Mouse (Mus musculus): Measurements from ENCODE around the gene Vps13d. TPM values are rescaled to one million over a fixed set of nuclear protein-coding genes. Genes with fewer than 3 reads are reported as not detected.

The Vps13d gene
- total and polyA plus RNA-seq, 3 experiments, result 9.4 to 9.8 (median 9.7) TPM

DNA sequence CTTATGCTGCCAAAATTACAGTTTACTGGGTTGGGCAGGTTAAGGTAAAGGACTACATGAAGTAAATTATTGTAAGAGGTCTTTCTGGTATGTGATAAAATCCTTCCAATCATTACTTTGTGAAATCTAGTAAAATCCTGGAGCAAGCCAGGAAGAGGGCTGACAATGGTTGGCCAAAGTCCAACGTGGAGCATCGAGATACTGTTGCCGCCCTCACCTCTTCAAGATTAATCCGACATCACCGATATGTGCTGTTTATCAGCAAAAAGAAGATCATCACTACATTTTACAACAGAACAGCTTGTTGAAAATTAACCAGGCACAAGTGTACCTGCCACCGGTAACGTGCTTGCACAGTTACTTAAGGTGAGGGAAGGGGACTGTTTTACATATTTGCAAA, 184.9 kb downstream of the Vps13d start:
- Histone ChIP-seq H3K9me3 (replicated peaks; ENCODE audit: low read length) (no peaks in the 10 kb centered on the region), H3K79me2 (replicated peaks; ENCODE audit: control insufficient read depth, extremely low read depth, insufficient read depth, poor library complexity, severe bottlenecking) (no peaks in the 10 kb centered on the region), H3K4me3 (replicated peaks in 1 of 3; ENCODE audit: low read depth in 2 of 3, low read length in 2 of 3, poor library complexity in 1 of 3) (no peak overlapping the region), H3K9ac (ENCODE audit: insufficient read depth, low read depth) (no peak overlapping the region), H3K36me3 (replicated peaks in 1 of 2; ENCODE audit: control insufficient read depth in 1 of 2, insufficient read depth in 1 of 2, low read length in 1 of 2) (peaks cover 7 to 38% of the 10 kb centered on the region in 2 experiments), H3K4me1 (ENCODE audit: control insufficient read depth in 1 of 2, insufficient read depth in 2 of 2) (peaks cover 10 to 50% of the 10 kb centered on the region in 2 experiments), H3K27me3 (replicated peaks) (no peaks in the 10 kb centered on the region), H3K27ac (ENCODE audit: insufficient read depth, low read depth) (no peak overlapping the region), H3K4me2 (ENCODE audit: insufficient read depth, low read depth, poor library complexity, severe bottlenecking) (no peak overlapping the region)
- TF ChIP-seq MXI1 (IDR thresholded peaks at IDR 0.05; ENCODE audit: low read depth, low read length) (no peak), HCFC1 (IDR thresholded peaks at IDR 0.05; ENCODE audit: low read depth, low read length) (no peak), BHLHE40 (IDR thresholded peaks at IDR 0.05; ENCODE audit: low read depth, low read length) (no peak), IRF4 (IDR thresholded peaks at IDR 0.05; ENCODE audit: low read depth, low read length) (no peak), SMC3 (IDR thresholded peaks at IDR 0.05; ENCODE audit: low read depth, low read length) (no peak), MYC (IDR thresholded peaks at IDR 0.05; ENCODE audit: low read depth, low read length) (no peak), E2F4 (IDR thresholded peaks at IDR 0.05; ENCODE audit: insufficient replicate concordance, low read depth, low read length) (no peak), TBP (conservative IDR thresholded peaks at IDR 0.05; ENCODE audit: low read depth, low read length) (no peak), SIN3A (IDR thresholded peaks at IDR 0.05; ENCODE audit: low read length) (no peak), USF1 (IDR thresholded peaks at IDR 0.05; ENCODE audit: low read depth, low read length) (no peak), MAX (IDR thresholded peaks at IDR 0.05; ENCODE audit: low read length) (no peak), POLR2A (IDR thresholded peaks at IDR 0.05; ENCODE audit: low read depth, low read length) (no peak), PAX5 (IDR thresholded peaks at IDR 0.05; ENCODE audit: low read length) (no peak), TCF12 (IDR thresholded peaks at IDR 0.05; ENCODE audit: low read depth, low read length) (no peak), MAFK (IDR thresholded peaks at IDR 0.05; ENCODE audit: insufficient replicate concordance, low read length) (no peak), ETS1 (conservative IDR thresholded peaks at IDR 0.05; ENCODE audit: low read depth, low read length) (no peak), GABPA (IDR thresholded peaks at IDR 0.05; ENCODE audit: insufficient replicate concordance, low read depth, low read length) (no peak)
- dilution Hi-C loops (cut with MboI; ENCODE audit: extremely low pct_ligation_motif_present, extremely low pct_unique_long_range_greater_than_20kb, low sequenced_read_pairs) (no loop called here), in situ Hi-C loops (cut with MboI; ENCODE audit: low pct_ligation_motif_present, low pct_unique_long_range_greater_than_20kb, low sequenced_read_pairs) (no loop called here)
- DNase-seq (ENCODE audit: extremely low read depth), result no peak

DNA sequence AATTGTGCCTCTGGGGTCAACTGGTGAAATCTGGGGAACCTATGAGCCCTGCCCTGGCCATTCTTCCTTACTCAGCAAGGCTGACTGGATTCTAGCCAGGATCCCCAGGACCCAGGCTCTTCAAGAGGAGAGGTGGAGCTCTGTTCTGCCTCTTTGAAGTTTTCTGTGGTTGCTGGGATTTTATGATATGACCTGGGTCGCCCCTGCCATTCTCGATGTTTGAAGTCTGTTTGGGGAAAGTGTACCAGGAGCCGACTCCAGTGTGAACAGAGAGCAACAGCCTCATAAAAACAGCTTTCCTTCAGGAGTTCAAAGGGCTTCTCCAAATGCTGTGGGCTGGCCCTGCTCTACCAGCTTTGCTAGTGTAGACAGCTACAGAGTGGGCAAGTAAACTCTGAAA, 185.4 kb downstream of the Vps13d start:
- H3K4me2 ChIP-seq (ENCODE audit: insufficient read depth, low read depth, poor library complexity, severe bottlenecking), result no peak overlapping the region
- no peak overlapping the region for H3K4me3 ChIP-seq (replicated peaks in 1 of 3; ENCODE audit: low read depth in 2 of 3, low read length in 2 of 3, poor library complexity in 1 of 3)
- H3K9ac ChIP-seq (ENCODE audit: insufficient read depth, low read depth), result no peak overlapping the region
- H3K9me3 ChIP-seq (replicated peaks; ENCODE audit: low read length), result no peaks in the 10 kb centered on the region
- no peak overlapping the region for H3K27ac ChIP-seq (ENCODE audit: insufficient read depth, low read depth)
- no peaks in the 10 kb centered on the region for H3K79me2 ChIP-seq (replicated peaks; ENCODE audit: control insufficient read depth, extremely low read depth, insufficient read depth, poor library complexity, severe bottlenecking)
- peaks cover 7 to 38% of the 10 kb centered on the region in 2 experiments for H3K36me3 ChIP-seq (replicated peaks in 1 of 2; ENCODE audit: control insufficient read depth in 1 of 2, insufficient read depth in 1 of 2, low read length in 1 of 2)
- in situ Hi-C loops (cut with MboI; ENCODE audit: low pct_ligation_motif_present, low pct_unique_long_range_greater_than_20kb, low sequenced_read_pairs), result no loop called here
- DNase-seq (ENCODE audit: extremely low read depth), result no peak
- peaks cover 10 to 50% of the 10 kb centered on the region in 2 experiments for H3K4me1 ChIP-seq (ENCODE audit: control insufficient read depth in 1 of 2, insufficient read depth in 2 of 2)
- TF ChIP-seq RCOR1 (conservative IDR thresholded peaks at IDR 0.05; ENCODE audit: low read depth, low read length), result no peak
- TF ChIP-seq POLR2AphosphoS2 (IDR thresholded peaks at IDR 0.05; ENCODE audit: low read depth, low read length), result no peak
- TF ChIP-seq BHLHE40 (IDR thresholded peaks at IDR 0.05; ENCODE audit: low read depth, low read length), result no peak
- TF ChIP-seq CTCF (conservative IDR thresholded peaks at IDR 0.05 in 1 of 2, IDR thresholded peaks at IDR 0.05 in 1 of 2; ENCODE audit: low read depth in 2 of 2, low read length in 2 of 2), result no peak
- no peak for TF ChIP-seq TBP (conservative IDR thresholded peaks at IDR 0.05; ENCODE audit: low read depth, low read length)
- TF ChIP-seq SIN3A (IDR thresholded peaks at IDR 0.05; ENCODE audit: low read length), result no peak
- no peak for TF ChIP-seq IRF4 (IDR thresholded peaks at IDR 0.05; ENCODE audit: low read depth, low read length)
- TF ChIP-seq TCF12 (IDR thresholded peaks at IDR 0.05; ENCODE audit: low read depth, low read length), result no peak
- dilution Hi-C loops (cut with MboI; ENCODE audit: extremely low pct_ligation_motif_present, extremely low pct_unique_long_range_greater_than_20kb, low sequenced_read_pairs), result no loop called here
- H3K27me3 ChIP-seq (replicated peaks), result no peaks in the 10 kb centered on the region

Data from CH12.LX (cell line).